Mouse (Mus musculus) bone marrow, adult 2 months (tissue): ENCODE data around the gene Ksr2.

Experiments used
- CTCF ChIP-seq: fragments of 200-500 bp; IDR thresholded peaks from 2 replicates; pipeline ENCODE4 v1.5.1; 2011; ENCODE audit warnings: low read length, control low read depth; ENCODE audit not compliant: control insufficient read depth, insufficient read depth
- POLR2A ChIP-seq: fragments of 200-500 bp; IDR thresholded peaks from 2 replicates; pipeline ENCODE4 v1.6.1; 2011; ENCODE audit warnings: low read depth, mild to moderate bottlenecking, control low read depth, low read length, borderline replicate concordance; ENCODE audit not compliant: control insufficient read depth

GRCm38 (mm10) chr5:117370592-117370991 lies 43.2 kb upstream of the Ksr2 start:
- TF ChIP-seq CTCF (no peak), POLR2A (no peak)
